Mouse (Mus musculus) cerebellum, adult 9-11 months (tissue): ENCODE results near the gene Was.
A peak's percentile ranks its signal among the peaks of the same experiment; 100 is the strongest.
"Not testable (repeated sequence)": the region's sequence is repeated elsewhere in the genome, so short reads cannot be mapped to it uniquely, and the experiment has no call there.

Source experiments
- DNase-seq: peaks from one replicate; pipeline ENCODE4 v3.0.0; 2022

The Was gene

DNA sequence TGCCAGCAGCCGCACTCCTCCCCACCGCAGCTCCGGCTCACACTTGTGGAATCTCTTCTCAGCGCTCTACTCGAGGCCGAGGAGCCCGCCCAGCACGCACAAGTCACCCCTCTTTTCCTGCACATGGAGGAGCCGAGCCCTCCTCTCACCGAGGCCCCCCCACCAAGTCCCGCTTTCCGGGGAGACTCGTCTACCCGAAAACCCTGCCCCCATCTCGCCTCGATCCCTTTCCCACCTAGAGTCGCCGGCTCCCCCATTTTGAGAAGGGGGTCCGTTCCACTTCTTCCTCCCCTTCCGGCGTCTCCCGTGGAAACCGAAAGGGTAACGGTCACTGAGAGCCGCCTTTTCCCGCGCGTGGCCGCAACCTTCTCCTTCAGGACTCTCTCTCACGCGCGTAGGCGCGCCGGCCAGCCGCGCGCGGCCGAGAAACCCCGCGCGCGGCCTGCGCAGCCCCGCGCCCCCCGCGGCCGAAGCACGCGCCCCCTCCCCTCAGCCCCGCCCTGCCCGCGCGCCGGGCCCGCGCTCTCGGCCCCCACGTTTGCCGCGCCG lies 16.3 kb downstream of the Was start:
- DNase-seq, result peak; percentile 58

DNA sequence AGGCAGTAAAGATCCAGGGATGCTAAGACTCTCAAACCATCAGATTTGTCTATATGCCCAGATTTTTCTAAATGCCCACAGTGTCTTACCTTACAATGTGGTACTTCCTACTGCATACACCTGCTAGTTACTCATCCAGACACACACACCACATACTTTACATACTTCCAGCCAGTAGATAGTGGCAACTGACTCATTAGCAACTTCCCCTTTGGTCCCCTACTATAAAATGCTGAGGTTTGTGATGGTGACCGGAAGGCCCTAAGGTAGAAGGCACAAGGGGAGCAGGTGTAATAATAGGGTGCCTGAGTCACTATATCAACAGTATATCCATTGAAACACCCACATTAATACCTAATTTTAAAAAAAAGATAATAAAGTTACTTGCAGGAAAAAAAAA lies 21.1 kb downstream of the Was start:
- DNase-seq, result no peak

DNA sequence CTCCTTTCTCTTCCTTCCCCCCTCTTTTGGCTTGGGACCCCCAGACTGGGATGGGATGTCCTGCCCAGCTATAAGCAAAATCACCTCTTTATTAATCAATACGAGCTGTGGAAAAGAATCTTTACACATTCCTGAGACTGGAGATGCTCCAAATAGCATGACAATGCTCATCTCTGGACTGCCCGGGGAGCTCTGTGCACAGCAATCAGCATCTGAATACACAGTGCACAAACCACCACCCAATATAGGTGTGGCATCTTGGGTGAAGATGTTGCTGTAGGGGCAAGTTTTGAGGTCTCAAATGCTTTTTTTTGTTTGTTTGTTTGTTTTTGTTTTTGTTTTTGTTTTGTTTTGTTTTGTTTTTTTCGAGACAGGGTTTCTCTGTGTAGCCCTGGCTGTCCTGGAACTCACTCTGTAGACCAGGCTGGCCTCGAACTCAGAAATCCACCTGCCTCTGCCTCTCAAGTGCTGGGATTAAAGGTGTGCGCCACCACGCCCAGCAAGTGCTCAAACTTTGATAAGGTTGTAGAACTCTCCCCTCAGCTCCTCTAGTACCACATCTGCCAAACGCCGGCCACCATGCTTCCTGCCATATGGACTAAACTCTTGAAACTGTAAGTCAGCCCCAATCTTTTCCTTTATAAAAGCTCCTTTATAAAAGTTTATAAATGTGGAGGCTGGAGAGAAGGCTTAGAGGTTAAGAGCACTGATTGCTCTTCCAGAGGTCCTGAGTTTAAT lies 39.1 kb downstream of the Was start:
- DNase-seq, result not testable (repeated sequence)

DNA sequence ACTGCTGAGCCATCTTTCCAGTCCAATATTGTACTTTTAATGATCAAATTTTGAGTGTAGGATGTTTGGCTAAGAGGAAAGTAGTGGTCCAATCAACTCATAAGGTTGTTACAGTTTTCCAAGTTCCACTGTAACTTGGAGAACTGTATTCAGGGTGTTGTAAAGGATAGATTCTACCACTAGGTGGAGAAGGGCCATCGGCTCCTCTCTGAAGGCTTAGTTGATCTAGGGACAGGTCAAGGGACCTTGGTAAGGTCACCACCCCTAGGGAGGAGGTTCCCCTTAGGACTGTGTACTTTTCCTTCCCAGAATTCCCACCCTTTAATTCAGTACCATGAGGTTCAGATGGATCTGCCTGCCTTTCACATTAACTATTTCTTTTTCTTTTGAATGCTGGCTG lies 57.3 kb downstream of the Was start:
- no peak for DNase-seq
